Mouse (Mus musculus) forebrain, embryonic 12.5 days (tissue): ENCODE data around the gene Rab6a. TPM values are rescaled to one million over a fixed set of nuclear protein-coding genes. Genes with fewer than 3 reads are reported as not detected.

Experiments used
- ATAC-seq: fragments of 200-750 bp; cut with Nextera tagmentation; 2 replicates; pipeline ENCODE4 v1.8.0; 2017; ENCODE audit warnings: moderate TSS enrichment; ENCODE audit not compliant: low FRiP score
- H3K27ac ChIP-seq: fragments of 300-500 bp; sonication (generic); 2 replicates; pipeline ENCODE4 v1.5.1; 2016; ENCODE audit warnings: mild to moderate bottlenecking
- H3K27me3 ChIP-seq: fragments of 300-500 bp; sonication (generic); 2 replicates; pipeline ENCODE4 v1.6.1; 2016; ENCODE audit warnings: mild to moderate bottlenecking
- H3K36me3 ChIP-seq: fragments of 300-500 bp; sonication (generic); replicated peaks from 2 replicates; pipeline ENCODE4 v1.6.1; 2016; ENCODE audit warnings: mild to moderate bottlenecking
- H3K4me1 ChIP-seq: fragments of 300-500 bp; sonication (generic); 2 replicates; pipeline ENCODE4 v1.6.1; 2016
- H3K4me2 ChIP-seq: fragments of 300-500 bp; sonication (generic); 2 replicates; pipeline ENCODE4 v1.6.1; 2016; ENCODE audit warnings: mild to moderate bottlenecking, moderate library complexity
- H3K4me3 ChIP-seq: fragments of 300-500 bp; sonication (generic); replicated peaks from 2 replicates; pipeline ENCODE4 v1.5.1; 2016; ENCODE audit warnings: mild to moderate bottlenecking
- H3K9ac ChIP-seq: fragments of 300-500 bp; sonication (generic); 2 replicates; pipeline ENCODE4 v1.6.1; 2016; ENCODE audit warnings: mild to moderate bottlenecking
- H3K9me3 ChIP-seq: fragments of 300-500 bp; sonication (generic); 2 replicates; pipeline ENCODE4 v1.6.1; 2016
- WGBS: fragments of 180-500 bp; shearing (Covaris S2); methylation state at CpG from one replicate; pipeline ENCODE4 v1.1.7; 2016; 5-methylcytosine and 5-hydroxymethylcytosine counted together
- polyA plus RNA-seq: library from polyadenylated mRNA; unstranded; fragments of >200 nt; fragmentation: Nextera tagmentation; extraction: Ambion mirVana; gene quantifications from 2 replicates; pipeline ENCODE4 v1.2.1, GENCODE M21; 2016

The Rab6a gene
- polyA plus RNA-seq, 1 experiment from 2014 or later: 146 TPM

DNA sequence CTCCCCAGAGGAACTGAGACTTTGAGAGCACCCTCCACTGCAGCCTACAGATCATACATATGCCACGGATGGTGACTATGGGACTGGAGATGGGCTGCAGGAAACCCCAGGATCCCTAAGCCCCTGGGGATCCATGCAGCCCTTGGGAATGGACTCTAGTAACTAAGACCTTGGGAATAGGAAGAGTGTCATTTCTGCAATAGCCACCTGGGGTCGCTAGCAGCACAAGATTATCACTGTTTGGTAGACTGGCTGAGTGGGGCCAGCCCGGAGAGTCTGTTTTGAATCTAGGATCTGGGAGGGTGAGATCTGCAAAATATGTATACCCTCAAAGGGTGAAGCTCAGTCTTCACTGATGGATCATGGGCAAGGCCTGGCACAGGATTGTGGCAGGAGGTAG, 37.9 kb downstream of the Rab6a start:
- no peak; the same call in 1 of the 2 replicates for ATAC-seq
- no peak overlapping the region for H3K4me2 ChIP-seq
- no peak overlapping the region for H3K9ac ChIP-seq
- H3K4me1 ChIP-seq: no peaks in the 10 kb centered on the region
- H3K27ac ChIP-seq: no peak overlapping the region
- peaks cover 9% of the 10 kb centered on the region for H3K36me3 ChIP-seq
- H3K9me3 ChIP-seq: no peaks in the 10 kb centered on the region
- no peaks in the 10 kb centered on the region for H3K27me3 ChIP-seq
- 37% methylated on average over 3 of the region's 3 CpGs for WGBS
- H3K4me3 ChIP-seq: no peak overlapping the region

DNA sequence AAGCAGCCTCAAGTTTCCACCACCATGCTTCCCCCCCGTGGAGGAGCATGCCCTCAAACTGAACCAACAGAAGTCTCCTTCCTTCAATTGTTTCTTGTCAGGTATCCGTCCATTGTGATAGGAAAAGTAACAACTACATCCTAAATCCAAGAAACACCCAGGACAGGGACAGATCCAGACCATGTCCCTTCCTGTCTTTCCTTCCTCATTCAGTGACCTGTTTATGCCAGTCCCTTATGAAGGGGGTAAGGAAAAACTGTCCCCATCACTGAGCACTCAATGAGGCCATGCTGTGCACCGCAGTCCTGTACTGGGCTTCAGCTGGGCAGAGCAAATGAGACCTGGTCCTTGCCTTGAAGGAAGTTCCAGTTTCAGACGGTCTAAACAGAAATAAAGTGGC, 41.9 kb downstream of the Rab6a start:
- Histone ChIP-seq H3K27me3 (no peaks in the 10 kb centered on the region), H3K4me1 (peaks cover 9% of the 10 kb centered on the region), H3K36me3 (0 out of 2 replicates have a peak, but pooled peaks cover 3% of the 10 kb centered on the region), H3K9me3 (no peaks in the 10 kb centered on the region), H3K9ac (no peak overlapping the region), H3K4me3 (no peak overlapping the region), H3K27ac (no peak overlapping the region), H3K4me2 (no peak overlapping the region)
- 77% methylated on average over 4 of the region's 4 CpGs for WGBS
- no peak for ATAC-seq

GRCm38 (mm10) chr7:100649826-100650225, 42.6 kb downstream of the Rab6a start:
- Histone ChIP-seq H3K27me3 (no peaks in the 10 kb centered on the region), H3K27ac (no peak overlapping the region), H3K4me3 (no peak overlapping the region), H3K9ac (no peak overlapping the region), H3K4me2 (no peak overlapping the region), H3K4me1 (peaks cover 14% of the 10 kb centered on the region), H3K36me3 (0 out of 2 replicates have a peak, but pooled peaks cover 2% of the 10 kb centered on the region), H3K9me3 (no peaks in the 10 kb centered on the region)
- 76% methylated on average over 8 of the region's 8 CpGs for WGBS
- ATAC-seq: no peak

DNA sequence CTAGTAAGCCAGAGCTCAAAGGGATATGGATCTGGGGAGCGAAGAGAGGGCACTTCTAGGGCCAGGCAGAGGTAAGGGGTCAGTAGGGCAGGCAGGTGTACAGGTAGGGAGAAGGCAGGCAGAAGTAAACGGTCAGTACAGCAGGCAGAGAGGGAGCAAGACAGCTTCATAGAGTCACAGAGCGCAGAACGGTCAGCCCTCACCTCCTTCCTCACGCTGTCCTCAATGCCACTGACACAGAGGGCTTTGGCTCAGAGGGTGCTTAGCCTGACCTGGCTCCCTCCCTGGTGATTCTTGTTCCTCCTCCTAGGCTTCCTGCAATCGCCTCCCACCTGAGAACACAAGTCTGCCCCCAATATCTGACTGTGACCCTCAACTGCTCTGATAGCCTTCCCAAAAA, 43.2 kb downstream of the Rab6a start:
- no peaks in the 10 kb centered on the region for H3K36me3 ChIP-seq
- no peak overlapping the region for H3K9ac ChIP-seq
- peaks cover 14% of the 10 kb centered on the region for H3K4me1 ChIP-seq
- ATAC-seq: no peak
- H3K4me2 ChIP-seq: no peak overlapping the region
- no peaks in the 10 kb centered on the region for H3K27me3 ChIP-seq
- no peaks in the 10 kb centered on the region for H3K9me3 ChIP-seq
- H3K4me3 ChIP-seq: no peak overlapping the region
- H3K27ac ChIP-seq: no peak overlapping the region
- 88% methylated on average over 6 of the region's 6 CpGs for WGBS

- Histone ChIP-seq H3K4me2 (no peak overlapping the region), H3K9me3 (no peaks in the 10 kb centered on the region), H3K36me3 (no peaks in the 10 kb centered on the region), H3K4me3 (no peak overlapping the region), H3K27ac (no peak overlapping the region), H3K27me3 (no peaks in the 10 kb centered on the region), H3K4me1 (peaks cover 14% of the 10 kb centered on the region), H3K9ac (no peak overlapping the region)
- no peak for ATAC-seq
- 72% methylated on average over 4 of the region's 4 CpGs for WGBS
Observed at GRCm38 (mm10) chr7:100651011-100651410, 43.8 kb downstream of the Rab6a start.

- peak; percentile 75 for ATAC-seq
- Histone ChIP-seq H3K4me3 (no peak overlapping the region), H3K27me3 (no peaks in the 10 kb centered on the region), H3K9ac (no peak overlapping the region), H3K9me3 (no peaks in the 10 kb centered on the region), H3K36me3 (no peaks in the 10 kb centered on the region), H3K4me1 (peaks cover 28% of the 10 kb centered on the region), H3K4me2 (peak overlapping the region; percentile 24), H3K27ac (peak overlapping the region; percentile 68)
- WGBS: 60% methylated on average over 9 of the region's 9 CpGs
Observed at GRCm38 (mm10) chr7:100653480-100654266, 46.5 kb downstream of the Rab6a start.

DNA sequence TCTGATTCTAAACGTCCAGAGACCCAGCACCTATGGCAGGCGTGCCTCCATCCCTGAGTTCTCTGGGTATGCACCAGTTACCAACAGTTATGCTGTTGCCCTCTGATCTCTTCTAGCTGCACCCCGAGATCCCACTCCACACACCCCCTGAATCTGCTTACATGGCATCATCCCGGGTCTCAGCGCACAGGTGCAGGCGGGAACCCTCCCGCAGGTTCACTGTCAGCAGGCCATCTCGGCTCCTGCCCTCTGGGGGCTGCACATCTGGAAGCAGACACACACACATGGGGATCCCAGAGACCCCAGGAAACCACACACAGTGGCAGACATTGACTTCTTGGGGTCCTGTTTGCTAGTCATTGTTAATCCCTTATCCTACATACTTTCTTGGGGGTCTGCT, 47.2 kb downstream of the Rab6a start:
- Histone ChIP-seq H3K4me3 (no peak overlapping the region), H3K27ac (peak overlapping the region; percentile 50; the same call in 1 of the 2 replicates), H3K9me3 (no peaks in the 10 kb centered on the region), H3K4me2 (no peak overlapping the region), H3K27me3 (no peaks in the 10 kb centered on the region), H3K36me3 (no peaks in the 10 kb centered on the region), H3K4me1 (peaks cover 29% of the 10 kb centered on the region), H3K9ac (no peak overlapping the region)
- ATAC-seq: 0 out of 2 replicates have a peak, but pooled peaks have one; percentile 7
- 86% methylated on average over 8 of the region's 8 CpGs for WGBS

DNA sequence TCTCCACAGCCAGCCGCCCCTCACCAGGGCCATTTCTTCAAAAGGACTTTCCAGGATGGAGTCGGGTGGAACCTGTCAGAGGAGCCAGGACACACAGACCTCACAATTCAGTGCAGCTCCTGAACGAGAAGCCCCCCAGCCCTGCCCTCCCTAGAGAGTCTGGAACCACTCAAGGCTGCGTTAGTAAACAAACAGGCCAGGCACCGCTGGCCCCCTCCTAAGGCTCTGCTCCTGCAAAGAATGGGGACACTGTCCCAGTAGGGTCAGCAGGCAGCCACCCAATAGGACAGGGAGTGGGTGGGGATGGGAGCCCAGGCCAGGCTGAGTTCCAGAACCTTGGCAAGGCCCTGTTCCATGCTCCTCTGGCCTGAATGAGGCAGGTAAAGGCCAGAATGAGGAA, 49.5 kb downstream of the Rab6a start:
- WGBS: 57% methylated on average over 5 of the region's 5 CpGs
- no peaks in the 10 kb centered on the region for H3K9me3 ChIP-seq
- H3K27me3 ChIP-seq: no peaks in the 10 kb centered on the region
- H3K36me3 ChIP-seq: no peaks in the 10 kb centered on the region
- no peak overlapping the region for H3K27ac ChIP-seq
- H3K4me3 ChIP-seq: no peak overlapping the region
- H3K4me2 ChIP-seq: no peak overlapping the region
- no peak for ATAC-seq
- no peak overlapping the region for H3K9ac ChIP-seq
- peaks cover 29% of the 10 kb centered on the region for H3K4me1 ChIP-seq

DNA sequence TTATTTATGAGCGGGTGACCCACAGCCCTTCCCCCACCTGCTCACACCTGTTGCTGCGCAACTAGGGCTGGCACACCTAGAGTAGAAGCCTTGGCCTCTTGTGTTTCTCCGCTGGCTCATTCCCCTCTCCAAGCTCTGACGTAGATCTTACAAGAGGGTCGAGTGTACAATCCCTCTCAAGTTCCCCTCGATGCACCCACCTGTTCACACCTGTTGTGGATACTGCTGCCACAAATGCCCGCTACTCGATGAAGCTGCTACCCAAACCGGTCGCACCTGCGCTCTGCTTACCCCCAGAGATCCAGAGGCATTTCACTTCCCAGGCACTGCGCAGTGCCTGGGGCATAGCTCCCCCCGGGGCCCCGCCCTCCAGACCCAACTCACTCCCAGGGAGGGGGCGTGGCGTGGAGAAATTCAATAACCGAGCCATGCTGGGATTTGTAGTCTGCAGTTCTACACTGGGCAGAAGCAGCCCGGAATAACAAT, 50.9 kb downstream of the Rab6a start:
- Histone ChIP-seq H3K27ac (no peak overlapping the region), H3K27me3 (no peaks in the 10 kb centered on the region), H3K9ac (no peak overlapping the region), H3K4me3 (no peak overlapping the region; the same call in 1 of the 2 replicates), H3K9me3 (no peaks in the 10 kb centered on the region), H3K4me1 (peaks cover 32% of the 10 kb centered on the region), H3K4me2 (peak overlapping the region; percentile 33), H3K36me3 (no peaks in the 10 kb centered on the region)
- no peak for ATAC-seq
- WGBS: 32% methylated on average over 18 of the region's 18 CpGs

GRCm38 (mm10) chr7:100661264-100661663, 54.1 kb downstream of the Rab6a start:
- Histone ChIP-seq H3K4me2 (no peak overlapping the region), H3K27ac (no peak overlapping the region), H3K4me1 (peaks cover 28% of the 10 kb centered on the region), H3K4me3 (no peak overlapping the region), H3K36me3 (no peaks in the 10 kb centered on the region), H3K9ac (no peak overlapping the region), H3K9me3 (no peaks in the 10 kb centered on the region), H3K27me3 (0 out of 2 replicates have a peak, but pooled peaks cover 5% of the 10 kb centered on the region)
- WGBS: 91% methylated on average over 7 of the region's 7 CpGs
- ATAC-seq: no peak

DNA sequence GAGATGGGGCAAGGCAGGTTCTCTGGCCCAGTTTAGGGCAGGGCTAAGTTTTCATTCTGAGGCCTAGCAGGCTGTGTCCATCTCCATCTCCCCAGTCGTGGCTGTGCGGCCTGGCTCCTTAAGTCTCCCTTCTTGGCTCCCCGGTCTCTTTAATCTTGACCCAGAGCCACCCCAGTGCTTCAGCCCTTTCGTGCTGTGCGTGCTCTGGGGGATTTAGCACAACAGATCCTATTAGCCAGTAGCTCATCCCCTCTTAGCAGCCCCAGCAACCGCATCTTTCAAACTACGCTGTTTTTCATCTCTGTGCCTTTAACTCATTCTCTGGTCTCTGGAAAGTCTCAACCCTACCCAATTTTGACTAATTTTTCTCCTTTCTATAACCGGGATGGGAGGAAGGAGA, 55.0 kb downstream of the Rab6a start, which contains the start of gene Plekhb1:
Gene Plekhb1 (minus strand): TSS at position 184 of the 400 bp plus-strand sequence.
- Histone ChIP-seq H3K36me3 (no peaks in the 10 kb centered on the region), H3K9ac (no peak within 1 kb of the TSS), H3K9me3 (no peaks in the 10 kb centered on the region), H3K4me2 (no peak within 1 kb of the TSS), H3K27me3 (0 out of 2 replicates have a peak, but pooled peaks cover 5% of the 10 kb centered on the region), H3K4me1 (peaks cover 22% of the 10 kb centered on the region), H3K27ac (no peak within 1 kb of the TSS), H3K4me3 (no peak within 1 kb of the TSS)
- no peak for ATAC-seq
- 58% methylated on average over 8 of the region's 8 CpGs for WGBS

- ATAC-seq: peak; percentile 87
- WGBS: 1% methylated on average over 13 of the region's 13 CpGs
- H3K36me3 ChIP-seq: no peaks in the 10 kb centered on the region
- H3K9ac ChIP-seq: 0 out of 2 replicates have a peak overlapping the region, but pooled peaks have one; percentile 29
- H3K4me1 ChIP-seq: peaks cover 19% of the 10 kb centered on the region
- H3K4me3 ChIP-seq: no peak overlapping the region
- H3K4me2 ChIP-seq: peak overlapping the region; percentile 31
- H3K9me3 ChIP-seq: no peaks in the 10 kb centered on the region
- H3K27me3 ChIP-seq: 0 out of 2 replicates have a peak, but pooled peaks cover 5% of the 10 kb centered on the region
- no peak overlapping the region for H3K27ac ChIP-seq
Observed at GRCm38 (mm10) chr7:100663190-100663589, 56.0 kb downstream of the Rab6a start.
